Mouse (Mus musculus) CD4-positive, CD25-positive, alpha-beta regulatory T cell, adult 2 months (primary cell): Measurements from ENCODE around the gene Ror2.
"Not testable (repeated sequence)": the region's sequence is repeated elsewhere in the genome, so short reads cannot be mapped to it uniquely, and the experiment has no call there.

ENCODE experiments used
- DNase-seq: peaks from one replicate; pipeline ENCODE4 v3.0.0-alpha.2; 2012; ENCODE audit warnings: low read depth, low spot score

The Ror2 gene

DNA sequence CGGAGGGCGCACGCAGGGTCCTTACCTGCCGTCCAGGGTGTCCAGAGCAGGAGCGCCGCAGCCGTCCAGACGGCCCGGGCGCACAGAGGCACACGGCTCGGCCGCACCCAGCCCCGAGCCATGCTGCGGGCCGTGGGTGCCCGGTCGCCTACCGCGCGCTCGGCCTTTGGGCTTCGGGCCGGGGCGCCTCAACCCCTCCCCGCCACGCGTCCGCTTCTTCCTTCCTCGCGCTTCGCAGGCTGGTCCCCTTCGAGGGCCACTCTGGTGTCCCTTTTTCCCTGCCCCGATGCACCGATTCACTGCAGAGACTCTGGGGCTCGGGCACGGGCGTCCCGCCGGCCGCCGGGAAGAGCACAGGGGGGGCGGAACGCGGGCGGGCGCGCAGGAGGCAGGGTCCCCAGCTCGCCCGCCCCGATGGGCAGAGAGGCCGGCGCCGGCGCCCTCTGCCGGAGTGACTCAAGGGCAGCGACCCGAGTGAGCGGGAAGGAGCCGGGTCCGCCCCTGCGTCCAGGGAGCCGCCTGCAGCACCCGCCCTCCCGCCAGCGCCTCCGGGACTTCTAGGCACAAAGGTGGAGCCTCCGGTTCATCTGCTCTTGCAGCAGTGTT is at the start of gene Ror2:
Gene Ror2, minus strand, starts transcription at position 369 of the 606 bp plus-strand sequence.
- DNase-seq, result no peak

DNA sequence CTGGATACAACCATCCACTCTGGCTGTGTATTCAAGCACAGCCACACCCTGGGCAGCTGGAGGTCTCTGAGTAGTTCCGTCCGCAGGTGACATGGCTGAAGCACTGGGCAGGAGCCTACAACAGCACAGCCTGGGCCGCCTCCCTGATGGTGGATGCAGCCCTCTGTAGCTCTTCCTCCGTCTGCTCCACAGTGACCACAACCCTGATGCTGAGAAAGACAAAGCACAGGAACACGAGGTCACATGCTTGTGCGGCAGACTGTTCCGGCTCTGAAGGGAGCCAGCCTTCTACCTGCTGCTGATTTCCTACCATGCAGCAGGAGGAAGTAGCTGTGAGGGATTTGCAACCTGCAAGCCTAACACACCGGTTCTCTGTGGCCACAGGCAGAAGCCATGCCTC is 47.8 kb upstream of the Ror2 start:
- no peak for DNase-seq

DNA sequence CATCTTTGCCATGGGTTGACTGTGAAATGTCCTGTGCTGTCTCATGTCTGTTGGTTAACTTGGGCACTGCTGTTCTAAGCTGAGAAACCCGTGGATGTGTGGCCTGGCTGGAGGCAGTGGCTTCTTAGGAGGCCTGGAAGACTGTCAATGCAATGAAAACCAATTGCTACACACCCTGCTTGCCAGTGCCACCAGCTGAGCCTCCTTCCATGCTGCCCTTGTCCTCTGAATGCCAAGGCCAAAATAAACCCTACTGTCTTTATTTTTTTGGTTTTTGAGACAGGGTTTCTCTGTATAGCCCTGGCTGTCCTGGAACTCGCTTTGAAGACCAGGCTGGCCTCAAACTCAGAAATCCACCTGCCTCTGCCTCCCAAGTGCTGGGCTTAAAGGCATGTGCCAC is 44.3 kb upstream of the Ror2 start:
- DNase-seq, result no peak

DNA sequence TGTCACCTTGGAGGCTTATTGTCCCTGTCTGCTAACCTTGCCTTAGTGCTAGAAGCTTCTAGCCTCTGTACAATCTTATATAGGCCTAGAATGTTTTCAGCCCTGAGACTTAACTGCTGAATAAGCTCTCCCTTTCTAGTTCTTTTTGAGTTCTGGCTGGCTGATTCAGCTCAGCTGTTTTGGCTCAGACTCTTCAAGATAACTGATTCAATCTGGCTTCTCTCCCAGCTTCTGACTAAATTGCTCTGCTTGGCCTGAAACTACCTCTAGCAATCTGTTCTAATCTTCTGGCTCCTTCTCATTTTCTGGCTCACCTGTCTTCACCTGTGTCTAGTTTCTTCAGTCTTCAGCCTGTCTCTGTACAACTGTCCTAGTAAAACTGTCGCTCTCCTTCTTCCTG is 39.6 kb upstream of the Ror2 start:
- no peak for DNase-seq

DNA sequence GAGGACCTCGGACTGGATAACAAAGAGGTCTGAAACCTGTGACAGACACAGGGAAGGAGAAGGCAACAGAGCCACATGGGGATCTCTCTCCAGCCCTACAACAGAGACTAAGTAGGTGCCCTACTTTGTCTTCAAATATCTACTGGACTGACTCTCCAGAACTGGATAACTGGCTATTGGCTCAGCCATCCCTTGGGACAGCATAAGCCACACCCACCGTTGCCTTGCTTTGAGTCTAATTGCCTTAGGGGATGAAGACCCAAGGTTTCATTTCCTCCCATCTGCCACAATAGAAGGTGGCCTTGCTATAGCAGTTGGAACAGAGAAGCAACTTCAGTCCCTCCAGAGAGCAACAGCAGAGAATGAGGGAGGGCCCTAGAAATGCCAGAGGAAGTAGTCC is 37.7 kb upstream of the Ror2 start:
- no peak for DNase-seq

DNA sequence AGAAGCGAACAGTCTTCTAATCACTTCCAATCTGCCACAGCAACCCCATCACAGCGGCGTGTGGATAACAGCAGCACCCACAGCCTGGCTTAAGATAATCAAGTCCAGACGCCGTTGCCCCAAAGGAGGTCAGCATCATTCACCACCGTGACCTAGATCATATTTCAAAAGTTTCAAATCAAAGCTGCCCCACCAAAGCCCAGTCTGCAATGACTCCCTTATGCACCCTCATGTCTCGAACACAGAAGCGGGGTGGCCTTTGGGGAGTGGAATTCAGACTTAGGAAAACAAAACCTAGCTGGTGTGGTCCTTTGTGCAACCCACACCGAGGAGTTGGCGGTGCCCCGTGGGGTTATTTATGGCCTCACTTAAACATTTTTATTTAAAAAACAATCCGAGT is 35.0 kb upstream of the Ror2 start:
- DNase-seq, result no peak

DNA sequence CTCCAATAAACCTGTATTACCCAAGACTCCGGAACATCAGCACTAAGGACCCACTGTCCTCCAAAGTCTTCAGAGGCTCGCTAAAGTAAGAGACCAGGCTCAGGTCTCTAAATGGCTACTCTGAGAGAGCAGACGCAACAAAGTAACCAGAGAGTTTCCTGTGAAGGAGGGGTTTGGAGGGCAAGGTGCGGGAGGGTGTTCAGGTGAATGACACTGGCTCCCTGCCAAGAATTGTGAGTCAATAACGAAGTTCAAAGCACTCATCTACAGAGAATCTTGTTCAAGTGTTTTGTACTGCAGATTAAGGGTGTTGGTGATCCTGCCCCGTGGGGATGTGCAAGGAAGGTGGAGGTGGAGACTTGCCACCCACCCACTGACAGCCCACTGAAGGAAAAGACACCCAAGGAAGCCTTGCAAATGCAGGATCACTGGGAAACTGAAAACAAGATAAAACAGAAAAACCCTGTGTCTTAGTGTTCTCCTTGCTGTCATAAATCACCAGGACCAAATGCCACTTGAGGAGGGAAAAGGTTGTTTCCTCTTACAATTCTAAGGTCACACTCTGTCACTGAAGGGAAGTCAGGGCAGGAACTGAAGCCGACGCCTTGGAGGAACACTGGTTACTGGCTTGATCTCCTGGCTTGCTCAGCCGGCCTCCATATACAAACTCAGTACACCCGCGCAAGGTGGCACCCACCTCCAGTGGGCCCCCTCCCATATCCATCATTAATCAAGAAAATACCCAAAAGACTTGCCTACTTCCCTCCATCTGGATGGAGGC is 30.8 kb upstream of the Ror2 start:
- peak; percentile 5 for DNase-seq

DNA sequence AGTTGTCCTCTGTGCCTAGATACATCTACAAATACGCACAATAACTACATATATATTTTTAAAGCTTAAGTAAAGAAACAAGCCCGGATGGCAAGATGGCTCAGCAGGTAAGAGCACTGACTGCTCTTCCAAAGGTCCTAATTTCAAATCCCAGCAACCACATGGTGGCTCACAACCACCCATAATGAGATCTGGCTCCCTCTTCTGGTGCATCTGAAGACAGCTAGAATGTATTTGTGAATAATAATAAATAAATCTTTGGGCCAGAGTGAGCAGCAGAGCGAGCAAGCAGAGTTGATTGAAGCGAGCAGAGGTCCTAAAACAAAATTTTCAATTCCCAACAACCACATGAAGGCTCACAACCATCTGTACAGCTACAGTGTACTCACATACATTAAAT is 29.8 kb upstream of the Ror2 start:
- DNase-seq, result not testable (repeated sequence)

DNA sequence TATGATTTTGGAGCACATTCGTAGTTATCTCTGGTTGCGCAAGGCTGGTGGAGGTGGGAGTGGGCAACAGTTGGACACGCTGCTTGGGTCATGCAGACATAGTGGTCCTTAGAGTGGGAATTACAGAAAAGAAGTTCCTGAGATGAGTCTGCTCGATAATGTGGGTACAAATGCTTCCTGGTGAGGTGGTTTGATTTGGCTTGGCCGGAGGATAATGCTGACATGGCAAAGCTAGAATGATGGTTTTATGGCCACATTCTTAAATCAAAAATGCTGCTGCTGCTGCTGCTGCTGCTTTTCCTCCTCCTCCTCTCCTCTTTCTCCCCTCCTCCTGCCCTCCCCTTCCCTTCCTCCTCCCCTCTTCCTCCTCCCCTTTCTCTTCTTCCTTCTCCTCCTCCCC is 24.5 kb upstream of the Ror2 start:
- no peak for DNase-seq

DNA sequence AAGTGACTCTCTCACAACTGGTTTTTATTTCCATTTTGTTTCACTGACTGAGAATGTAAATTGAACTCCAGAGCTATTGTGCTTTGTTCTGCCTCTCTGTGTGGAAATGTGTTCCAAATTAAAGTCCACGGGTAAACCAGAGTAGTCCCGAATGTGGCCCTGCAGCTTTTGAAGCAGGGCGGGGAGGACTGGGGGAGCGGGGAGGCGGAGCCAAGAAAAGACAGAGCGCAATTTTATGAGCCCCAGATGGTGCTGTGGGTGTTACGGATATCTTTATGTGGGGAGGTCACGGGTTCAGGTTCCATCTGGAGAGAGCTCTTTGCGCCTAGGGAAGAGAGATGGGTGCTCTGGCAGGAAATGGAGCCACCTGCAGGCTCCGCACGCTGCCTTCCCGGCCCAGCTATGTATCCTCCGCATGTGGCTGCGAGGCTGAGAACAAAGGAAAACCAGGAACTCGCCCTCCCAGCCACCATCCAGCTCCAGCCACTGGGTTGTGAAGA is 23.8 kb upstream of the Ror2 start:
- DNase-seq, result no peak

DNA sequence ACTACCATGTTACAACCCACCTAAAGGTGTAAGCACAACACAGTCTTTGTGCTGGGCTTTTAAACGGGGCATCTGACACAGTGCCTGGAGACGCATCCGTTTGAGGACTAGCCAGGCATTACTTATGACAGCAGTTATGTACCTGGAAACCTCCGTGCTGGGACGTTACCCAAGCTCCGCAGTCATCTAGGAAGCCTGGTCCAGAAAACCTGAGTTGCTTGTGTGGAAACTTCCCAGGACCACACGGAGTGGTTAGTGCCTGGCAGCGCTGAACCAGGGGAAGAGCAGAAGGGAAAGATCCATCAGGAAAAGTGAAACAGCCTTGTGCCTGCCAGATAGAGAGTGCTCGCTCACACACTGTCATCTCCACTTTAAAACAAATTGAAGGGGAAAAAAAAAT is 23.2 kb upstream of the Ror2 start:
- DNase-seq, result no peak

DNA sequence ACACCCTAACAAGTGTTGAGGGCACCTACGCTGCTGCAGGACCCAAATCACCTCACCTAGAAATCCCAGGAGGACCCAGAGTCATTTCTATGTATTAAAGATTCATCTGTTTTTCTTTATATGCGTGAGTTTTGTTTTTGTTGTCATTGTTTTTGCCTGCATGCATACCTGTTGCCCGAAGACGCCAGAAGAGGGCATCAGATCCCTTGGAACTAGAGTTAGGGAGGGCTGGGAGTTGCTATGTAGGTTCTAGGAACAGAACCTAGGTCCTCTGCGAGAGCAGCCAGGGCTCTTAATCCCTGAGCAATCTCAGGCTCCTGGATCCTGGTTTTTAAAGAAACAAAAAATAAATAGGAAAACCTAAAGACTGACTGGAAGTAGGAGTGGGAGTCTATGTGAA is 20.9 kb upstream of the Ror2 start:
- no peak for DNase-seq

DNA sequence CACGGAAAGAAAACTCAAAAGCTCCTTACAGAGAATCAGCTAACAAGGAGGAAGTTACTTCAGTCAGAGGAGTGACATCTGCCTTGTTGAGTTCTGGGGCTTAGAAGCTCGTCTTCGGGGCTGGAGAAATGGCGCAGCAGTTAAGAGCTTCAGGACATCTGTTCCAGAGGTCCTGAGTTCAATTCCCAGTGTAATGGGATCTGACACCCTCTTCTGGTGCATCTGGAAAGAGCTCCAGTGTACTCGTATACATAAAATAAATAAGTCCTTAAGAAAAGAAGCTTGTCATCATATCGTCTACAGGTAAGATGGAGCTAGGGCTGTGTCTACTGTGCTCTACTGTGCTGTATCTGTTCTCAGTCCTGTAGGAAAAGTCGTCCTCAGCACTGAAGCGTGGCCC is 19.3 kb upstream of the Ror2 start:
- DNase-seq, result no peak

DNA sequence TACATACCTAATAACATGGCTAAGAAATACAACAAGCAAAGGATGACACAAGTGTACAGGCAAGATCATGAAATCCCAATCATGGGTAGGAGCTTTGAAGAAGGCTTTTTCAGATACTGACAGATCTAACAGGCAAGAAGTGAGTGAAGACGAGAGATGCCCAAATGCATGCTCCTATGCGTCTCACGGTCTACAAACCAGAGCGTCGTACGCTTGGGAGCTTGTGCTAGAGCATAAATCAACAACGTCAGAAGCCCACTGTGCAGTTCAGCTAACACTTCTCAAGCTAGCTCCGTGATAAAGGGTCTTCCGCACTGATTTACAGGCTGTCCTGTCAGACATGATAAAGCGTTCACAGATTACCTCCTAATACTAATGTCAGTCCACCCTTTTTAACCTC is 16.8 kb upstream of the Ror2 start:
- no peak for DNase-seq

DNA sequence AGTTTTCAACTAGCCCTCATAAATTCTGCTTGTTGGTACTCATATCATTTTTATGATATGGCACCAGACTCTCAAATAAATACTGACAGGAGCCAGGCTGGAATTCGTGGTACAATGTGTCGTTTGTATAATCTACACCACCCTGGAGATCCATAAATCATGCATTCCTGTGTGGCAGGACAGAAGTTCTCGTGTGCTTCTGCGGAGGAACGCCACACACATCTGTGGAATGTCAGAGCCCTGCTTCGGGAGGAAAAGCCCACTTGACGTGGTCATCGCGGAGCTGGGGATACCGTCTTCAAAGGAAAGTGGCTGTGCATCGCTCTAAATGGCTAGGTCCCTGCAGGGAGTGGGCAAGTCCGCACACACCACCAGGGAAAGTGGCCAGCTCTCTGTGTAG is 7.1 kb upstream of the Ror2 start:
- DNase-seq, result no peak

DNA sequence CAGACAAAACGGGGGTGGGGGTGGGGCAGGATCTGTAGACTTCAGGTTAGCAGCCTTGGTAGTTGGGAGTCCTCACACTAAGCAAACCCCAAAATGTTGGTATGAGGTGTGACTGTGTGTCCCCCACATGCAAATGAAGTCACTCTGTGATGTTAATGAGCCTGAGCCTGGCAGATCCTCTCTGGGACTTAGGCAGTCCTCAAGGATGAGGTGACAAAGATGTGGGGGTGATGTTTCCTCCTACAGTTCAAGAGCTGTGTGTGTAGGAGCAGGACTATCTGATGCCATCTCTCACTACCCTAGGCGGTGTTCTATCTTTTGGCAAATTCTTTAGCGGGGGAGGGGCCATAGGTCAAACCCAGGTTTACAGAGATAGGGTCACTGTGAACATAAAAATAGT is 6.3 kb upstream of the Ror2 start:
- DNase-seq, result no peak

DNA sequence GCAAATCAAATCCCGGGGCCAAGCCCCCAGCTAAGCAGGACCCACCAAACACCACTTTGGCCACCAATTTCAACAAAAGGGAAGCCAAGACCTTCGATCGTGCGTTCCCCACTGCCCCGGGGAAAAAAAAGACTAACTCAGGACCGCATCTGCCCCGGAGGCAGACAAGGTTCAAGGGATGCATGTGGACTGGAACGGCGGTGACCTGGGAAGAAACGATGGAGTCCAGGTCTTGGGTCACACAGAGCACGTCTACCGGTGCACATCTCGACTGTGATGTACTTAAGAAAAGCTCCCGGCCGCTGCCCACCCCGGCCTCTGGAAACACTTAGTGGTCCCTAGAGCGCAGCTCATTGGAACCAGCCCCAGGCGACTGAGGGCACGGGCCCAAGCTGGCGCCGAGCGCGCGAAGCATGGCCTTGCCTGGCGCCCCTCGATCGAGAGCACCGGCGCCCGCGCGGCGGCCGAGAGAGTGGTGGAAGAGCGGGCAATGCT is 616 bp downstream of the Ror2 start:
- no peak for DNase-seq

DNA sequence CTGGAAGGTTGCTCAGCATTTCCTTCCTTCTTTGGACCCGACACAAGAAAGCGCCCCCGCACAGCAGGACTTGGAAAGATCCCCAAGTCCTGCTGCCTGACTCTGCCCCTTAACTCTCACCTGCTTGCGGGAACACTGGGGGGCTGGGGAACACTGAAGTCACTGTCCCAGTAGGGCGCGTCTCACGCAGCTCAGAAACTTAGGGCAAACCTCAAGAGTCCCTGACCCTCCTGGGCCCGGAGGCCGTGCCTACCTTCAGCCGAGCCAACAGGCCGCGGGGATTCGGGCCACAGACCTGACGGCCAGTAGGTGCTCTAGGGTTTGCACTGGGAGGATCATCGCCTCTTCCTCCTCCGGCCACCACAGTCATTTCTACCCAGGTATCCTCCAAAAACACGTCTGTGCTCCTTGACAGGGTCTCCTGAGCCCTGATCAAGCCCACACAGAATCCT is 1.2 kb downstream of the Ror2 start:
- DNase-seq, result no peak

DNA sequence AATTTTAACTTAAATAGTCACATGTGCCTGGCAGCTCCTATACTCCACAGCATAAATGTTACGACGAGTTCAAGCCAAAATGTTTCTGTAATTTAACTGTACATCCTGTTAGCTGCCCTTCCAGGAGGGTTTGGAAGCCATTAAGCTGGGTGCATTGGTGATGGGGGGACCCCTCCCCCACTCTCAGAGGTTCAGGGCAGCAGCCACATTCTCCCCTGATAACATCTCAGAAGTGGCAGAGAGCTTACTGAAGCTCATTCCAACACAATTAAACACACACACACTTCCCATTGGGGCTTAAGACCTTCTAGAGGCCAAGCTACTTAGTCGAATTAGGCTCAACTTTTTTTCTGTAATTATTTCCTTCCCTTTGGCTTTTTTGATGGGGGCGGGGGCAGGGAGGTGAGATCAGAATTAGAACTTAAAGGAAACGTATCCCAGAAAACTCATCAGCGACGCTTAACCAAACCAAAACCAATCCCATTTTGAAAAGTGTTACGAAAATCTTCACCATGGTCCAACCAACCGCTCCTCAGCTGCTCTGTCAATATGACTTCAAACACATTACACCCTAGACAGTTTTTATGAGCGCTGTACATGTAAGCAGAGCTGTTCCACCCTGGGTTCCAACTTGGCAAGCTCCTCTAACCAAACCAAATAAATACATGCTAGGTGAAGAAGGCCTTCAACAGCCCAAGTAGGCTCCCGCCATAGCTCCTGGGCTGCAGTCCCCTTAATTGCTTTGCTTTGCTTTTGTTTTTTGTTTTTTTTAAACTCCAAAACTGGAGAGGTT is 4.1 kb downstream of the Ror2 start:
- no peak for DNase-seq

DNA sequence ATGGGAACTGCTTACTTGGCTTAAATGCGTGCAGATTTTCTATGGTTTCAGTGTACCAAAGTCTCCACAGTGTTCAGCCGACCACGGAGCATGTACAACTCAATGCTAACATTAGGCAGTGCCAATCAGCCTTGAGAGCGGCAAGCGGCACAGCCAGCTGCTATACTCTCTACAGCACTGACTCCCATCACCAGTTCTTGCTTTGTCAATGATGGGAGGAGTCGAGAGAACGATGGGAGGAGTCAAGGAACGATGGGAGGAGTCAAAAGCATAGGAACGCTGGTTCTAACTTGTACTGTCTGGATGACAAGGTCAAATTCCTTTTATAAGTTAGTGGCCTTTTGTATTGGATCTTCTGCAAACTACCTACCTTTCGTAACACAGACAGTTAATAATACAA is 7.0 kb downstream of the Ror2 start:
- DNase-seq, result no peak

DNA sequence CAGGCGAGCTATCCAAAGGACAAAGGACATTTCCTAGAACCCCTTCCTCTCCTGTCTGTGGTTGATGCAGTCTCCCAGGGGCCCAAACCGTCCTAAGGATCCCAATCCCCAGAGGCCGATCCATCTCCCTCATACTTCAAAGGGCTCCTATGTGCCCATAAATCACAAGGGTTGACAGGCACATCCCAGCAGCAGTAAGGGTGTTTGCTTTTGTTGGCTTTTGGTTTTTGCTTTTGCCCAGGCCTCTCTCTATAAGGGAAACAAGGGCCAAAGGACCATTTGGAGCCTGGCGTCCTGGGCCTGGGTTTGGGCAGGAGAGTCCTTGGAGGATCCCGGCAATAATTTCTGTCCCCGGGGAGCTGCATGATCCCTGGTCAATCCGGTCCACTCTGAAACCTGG is 9.5 kb downstream of the Ror2 start:
- no peak for DNase-seq

DNA sequence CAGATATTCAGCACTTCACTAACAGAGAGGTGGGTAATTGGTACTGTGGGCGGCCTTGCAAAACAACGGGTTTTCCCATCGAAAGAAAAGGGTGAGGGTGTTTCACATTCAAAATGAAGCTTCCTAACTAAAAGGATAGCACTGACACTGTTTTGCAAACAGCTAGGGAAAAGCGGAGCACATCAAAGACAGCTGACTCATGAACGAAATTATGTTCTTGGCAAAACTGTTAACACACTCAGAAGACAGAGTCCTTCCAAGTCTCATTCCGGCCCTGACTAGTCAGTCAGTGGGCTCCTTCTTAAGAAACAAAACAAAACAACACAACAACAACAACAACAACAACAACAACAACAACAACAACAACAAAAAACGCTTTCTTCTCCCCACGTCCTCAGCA is 10.1 kb downstream of the Ror2 start:
- no peak for DNase-seq
